Mouse (Mus musculus) C2C12 (cell line): ENCODE measurements around the gene Trp53tg5.

Experiments
- CEBPB ChIP-seq: IDR thresholded peaks from one replicate; pipeline ENCODE4 v1.6.1; 2011; ENCODE audit warnings: low read depth, mild to moderate bottlenecking, control low read depth, moderate library complexity
- CTCF ChIP-seq: IDR thresholded peaks from one replicate; pipeline ENCODE4 v1.5.1; 2011; ENCODE audit not compliant: control insufficient read depth, insufficient read depth, insufficient read length
- MAX ChIP-seq: IDR thresholded peaks from one replicate; pipeline ENCODE4 v1.6.1; 2011; ENCODE audit warnings: mild to moderate bottlenecking, control low read depth
- MYOD1 ChIP-seq: IDR thresholded peaks from one replicate; pipeline ENCODE4 v1.6.1; 2011; ENCODE audit warnings: low read depth; ENCODE audit not compliant: control insufficient read depth, insufficient read length

- TF ChIP-seq CTCF = no peak
- TF ChIP-seq MAX = no peak
- TF ChIP-seq MYOD1 = no peak
- no peak for TF ChIP-seq CEBPB
Measured at GRCm38 (mm10) chr2:164456864-164457300, 16.6 kb downstream of the Trp53tg5 start, which contains the start of gene Sys1.
